Mouse (Mus musculus): ENCODE measurements around the gene Pnck.

DNA sequence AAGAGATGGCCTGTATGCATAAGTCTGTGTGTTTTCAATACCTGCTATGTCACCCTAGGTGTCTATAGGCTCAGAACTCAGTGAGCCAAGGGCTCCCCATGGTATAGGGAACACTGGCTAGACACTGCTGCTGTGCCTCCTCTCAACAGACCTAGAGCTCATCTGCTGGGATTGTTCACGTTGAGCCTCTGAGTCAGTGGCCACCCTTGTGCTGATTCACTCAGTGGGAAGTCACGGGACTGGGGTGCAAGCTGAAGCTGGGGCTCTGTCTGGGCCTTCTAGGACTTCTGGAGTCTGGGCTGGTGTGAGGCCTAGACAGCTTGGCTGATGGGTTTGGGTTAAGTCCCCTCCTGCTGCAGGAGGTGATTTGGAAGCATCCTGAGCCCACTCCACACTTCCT lies 15.3 kb upstream of the Pnck start:
- TF ChIP-seq CTCF (IDR thresholded peaks at IDR 0.05; ENCODE audit: low read depth) (no peak), EP300 (IDR thresholded peaks at IDR 0.05; ENCODE audit: low read depth) (no peak)
